Mouse (Mus musculus): Measurements from ENCODE around the gene Mecom. TPM values are rescaled to one million over a fixed set of nuclear protein-coding genes. Genes with fewer than 3 reads are reported as not detected.

Mecom gene
- polyA plus RNA-seq, 1 experiment = not detected

DNA sequence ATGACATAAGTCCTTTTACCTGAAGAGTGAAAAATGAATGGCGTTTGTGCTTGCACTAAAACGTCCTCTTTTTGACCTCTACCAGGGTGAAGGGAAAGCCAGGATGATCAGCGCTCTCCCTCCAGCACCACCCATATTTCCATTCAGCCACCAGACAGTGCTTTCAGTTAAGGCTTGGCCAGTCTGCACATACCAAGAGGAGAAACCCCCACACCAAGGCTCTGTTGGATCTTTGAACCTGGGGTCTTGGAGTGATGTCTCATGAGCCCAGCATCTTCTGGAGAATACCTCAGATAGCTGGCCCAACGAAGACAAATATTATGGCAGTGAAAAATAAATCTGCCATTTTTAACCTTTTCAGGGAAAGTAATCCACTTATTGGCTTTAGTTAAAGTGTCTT is 488.2 kb downstream of the Mecom start:
- H3K36me3 ChIP-seq (replicated peaks; ENCODE audit: low read length) = no peaks in the 10 kb centered on the region
- H3K9me3 ChIP-seq = no peaks in the 10 kb centered on the region
- TF ChIP-seq FLI1 (IDR thresholded peaks at IDR 0.05; ENCODE audit: low read length) (no peak), GATA1 (IDR thresholded peaks at IDR 0.05; ENCODE audit: borderline replicate concordance, low read length) (no peak)
- no peaks in the 10 kb centered on the region for H3K4me1 ChIP-seq
- H3K4me3 ChIP-seq (replicated peaks) = no peak overlapping the region
- H3K27me3 ChIP-seq (replicated peaks) = no peaks in the 10 kb centered on the region

DNA sequence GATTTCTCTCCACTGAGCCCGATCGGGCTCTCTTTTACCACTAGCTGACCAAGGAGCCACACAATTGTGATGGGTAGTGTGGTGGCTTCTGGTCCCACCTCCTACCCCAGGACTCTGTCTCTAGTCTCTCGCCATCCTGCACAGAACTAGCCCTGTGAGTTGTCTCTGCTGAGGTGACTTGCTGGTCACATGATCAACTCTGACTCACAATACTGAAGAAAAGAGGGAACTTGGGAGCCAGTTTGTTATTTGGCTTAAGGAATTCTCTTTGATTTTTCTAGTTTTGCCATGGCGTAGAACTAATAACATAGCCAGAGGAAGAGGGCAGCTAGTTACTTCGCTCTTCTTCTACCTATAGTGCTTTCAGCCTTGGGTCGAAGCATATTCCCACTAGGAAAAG is 496.5 kb downstream of the Mecom start:
- Histone ChIP-seq H3K9me3 (no peaks in the 10 kb centered on the region), H3K4me3 (replicated peaks) (no peak overlapping the region), H3K36me3 (replicated peaks; ENCODE audit: low read length) (no peaks in the 10 kb centered on the region), H3K27me3 (replicated peaks) (no peaks in the 10 kb centered on the region), H3K4me1 (peaks cover 9% of the 10 kb centered on the region)
- TF ChIP-seq FLI1 (IDR thresholded peaks at IDR 0.05; ENCODE audit: low read length) (no peak), GATA1 (IDR thresholded peaks at IDR 0.05; ENCODE audit: borderline replicate concordance, low read length) (no peak)

DNA sequence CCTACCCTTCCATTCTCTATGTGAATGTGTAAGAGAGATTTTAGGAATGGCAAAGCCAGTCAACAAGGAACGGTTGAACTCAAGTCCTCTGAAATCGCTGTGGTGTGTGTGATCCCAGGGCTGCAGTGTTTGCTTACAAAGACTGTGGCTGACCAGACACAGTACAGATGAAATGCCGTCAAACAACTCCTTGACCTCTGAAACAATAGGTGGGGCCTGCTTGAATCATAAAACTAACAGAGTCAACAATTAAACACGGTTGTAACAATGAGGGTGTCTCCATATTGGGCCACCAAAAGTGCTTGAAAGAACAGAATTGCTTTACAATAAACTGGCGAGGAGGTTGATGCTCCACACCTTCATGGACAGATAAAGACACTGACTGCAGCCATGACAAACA is 497.0 kb downstream of the Mecom start:
- Histone ChIP-seq H3K27me3 (replicated peaks) (no peaks in the 10 kb centered on the region), H3K4me1 (peaks cover 9% of the 10 kb centered on the region), H3K4me3 (replicated peaks) (no peak overlapping the region), H3K36me3 (replicated peaks; ENCODE audit: low read length) (no peaks in the 10 kb centered on the region), H3K9me3 (no peaks in the 10 kb centered on the region)
- TF ChIP-seq GATA1 (IDR thresholded peaks at IDR 0.05; ENCODE audit: borderline replicate concordance, low read length) (no peak), FLI1 (IDR thresholded peaks at IDR 0.05; ENCODE audit: low read length) (no peak)

DNA sequence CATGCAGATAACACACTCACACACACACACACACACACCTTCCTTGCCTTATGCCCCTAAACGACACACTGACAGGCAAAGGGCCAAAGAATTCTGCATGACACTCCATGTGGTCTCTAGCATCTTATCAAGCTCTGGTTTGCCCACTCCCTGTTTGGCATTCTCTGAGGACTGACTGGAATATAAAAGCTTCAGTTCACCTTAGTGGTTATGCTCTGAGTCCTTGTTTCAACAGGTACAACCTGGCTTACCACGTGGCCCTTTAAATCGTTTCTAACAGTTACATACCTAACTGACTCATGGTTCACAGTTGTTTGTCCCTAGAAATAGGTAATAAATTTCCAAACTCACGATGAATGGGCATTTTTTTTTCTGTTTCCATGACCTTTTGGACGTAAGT is 499.0 kb downstream of the Mecom start:
- H3K4me3 ChIP-seq (replicated peaks) = no peak overlapping the region
- H3K36me3 ChIP-seq (replicated peaks; ENCODE audit: low read length) = no peaks in the 10 kb centered on the region
- no peaks in the 10 kb centered on the region for H3K27me3 ChIP-seq (replicated peaks)
- peaks cover 9% of the 10 kb centered on the region for H3K4me1 ChIP-seq
- H3K9me3 ChIP-seq = no peaks in the 10 kb centered on the region
- TF ChIP-seq FLI1 (IDR thresholded peaks at IDR 0.05; ENCODE audit: low read length) (no peak), GATA1 (IDR thresholded peaks at IDR 0.05; ENCODE audit: borderline replicate concordance, low read length) (no peak)

DNA sequence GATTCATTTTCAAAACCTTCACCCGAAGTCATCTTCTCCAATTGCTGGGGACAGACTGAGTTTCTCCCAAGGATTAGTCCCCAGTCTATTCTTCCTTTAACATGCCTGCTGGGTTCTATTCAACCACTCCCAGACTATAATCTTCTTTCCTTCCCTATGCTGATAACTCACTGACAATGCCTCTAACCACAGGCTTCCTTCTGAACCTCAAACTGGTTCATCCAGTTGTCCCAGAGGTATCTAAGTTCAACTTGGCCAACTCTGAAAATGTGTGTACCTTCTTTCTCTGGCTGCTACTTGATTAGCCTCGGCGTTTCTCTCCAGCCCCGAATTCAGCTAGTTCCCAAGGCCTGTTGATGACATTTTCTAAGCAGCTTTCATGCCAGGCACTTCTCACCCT is 499.7 kb downstream of the Mecom start:
- TF ChIP-seq FLI1 (IDR thresholded peaks at IDR 0.05; ENCODE audit: low read length) = no peak
- no peak for TF ChIP-seq GATA1 (IDR thresholded peaks at IDR 0.05; ENCODE audit: borderline replicate concordance, low read length)
- Histone ChIP-seq H3K4me1 (peaks cover 9% of the 10 kb centered on the region), H3K9me3 (no peaks in the 10 kb centered on the region), H3K36me3 (replicated peaks; ENCODE audit: low read length) (no peaks in the 10 kb centered on the region), H3K27me3 (replicated peaks) (no peaks in the 10 kb centered on the region), H3K4me3 (replicated peaks) (no peak overlapping the region)

DNA sequence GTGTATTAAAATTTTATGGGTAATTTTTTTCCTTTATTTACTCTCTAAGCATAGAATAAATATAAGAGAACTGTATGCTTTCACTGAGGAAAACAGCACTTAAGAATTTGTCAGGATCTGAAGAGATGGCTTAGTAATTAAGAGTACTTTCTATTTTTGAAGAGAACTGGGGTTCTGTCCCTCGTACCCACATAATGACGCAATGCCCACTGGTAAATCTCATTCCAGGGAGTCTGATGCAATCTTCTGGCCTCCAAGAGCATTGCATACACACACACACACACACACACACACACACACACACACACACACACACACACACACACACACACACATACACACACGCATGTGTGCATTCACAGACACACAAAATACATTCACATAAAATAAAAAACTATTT is 504.3 kb downstream of the Mecom start:
- Histone ChIP-seq H3K27me3 (replicated peaks) (no peaks in the 10 kb centered on the region), H3K36me3 (replicated peaks; ENCODE audit: low read length) (no peaks in the 10 kb centered on the region), H3K4me1 (peaks cover 6% of the 10 kb centered on the region), H3K9me3 (0 out of 2 replicates have a peak, but pooled peaks cover 3% of the 10 kb centered on the region), H3K4me3 (replicated peaks) (no peak overlapping the region)
- no peak for TF ChIP-seq GATA1 (IDR thresholded peaks at IDR 0.05; ENCODE audit: borderline replicate concordance, low read length)
- TF ChIP-seq FLI1 (IDR thresholded peaks at IDR 0.05; ENCODE audit: low read length) = no peak

DNA sequence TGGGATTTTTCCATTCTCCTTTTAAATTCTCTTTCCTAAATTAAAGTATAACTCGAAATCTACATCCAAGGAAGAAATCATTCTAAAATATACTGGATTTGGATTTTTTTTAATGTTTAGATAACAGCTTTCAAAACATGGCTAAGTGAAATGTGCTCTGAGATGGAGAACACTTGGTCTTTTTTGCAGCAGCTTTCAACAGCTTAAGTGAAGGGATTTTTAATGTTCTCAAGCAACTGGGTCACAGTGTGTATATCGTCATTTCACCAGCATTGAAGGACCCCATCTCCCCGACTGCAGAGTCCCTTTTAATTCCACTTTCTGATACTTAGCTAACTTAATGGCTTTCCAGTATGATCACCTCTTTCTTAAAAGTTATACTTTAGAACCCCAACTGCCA is 509.3 kb downstream of the Mecom start:
- Histone ChIP-seq H3K4me3 (replicated peaks) (no peak overlapping the region), H3K4me1 (no peaks in the 10 kb centered on the region), H3K9me3 (0 out of 2 replicates have a peak, but pooled peaks cover 12% of the 10 kb centered on the region), H3K27me3 (replicated peaks) (no peaks in the 10 kb centered on the region), H3K36me3 (replicated peaks; ENCODE audit: low read length) (no peaks in the 10 kb centered on the region)
- TF ChIP-seq GATA1 (IDR thresholded peaks at IDR 0.05; ENCODE audit: borderline replicate concordance, low read length) (no peak), FLI1 (IDR thresholded peaks at IDR 0.05; ENCODE audit: low read length) (no peak)

DNA sequence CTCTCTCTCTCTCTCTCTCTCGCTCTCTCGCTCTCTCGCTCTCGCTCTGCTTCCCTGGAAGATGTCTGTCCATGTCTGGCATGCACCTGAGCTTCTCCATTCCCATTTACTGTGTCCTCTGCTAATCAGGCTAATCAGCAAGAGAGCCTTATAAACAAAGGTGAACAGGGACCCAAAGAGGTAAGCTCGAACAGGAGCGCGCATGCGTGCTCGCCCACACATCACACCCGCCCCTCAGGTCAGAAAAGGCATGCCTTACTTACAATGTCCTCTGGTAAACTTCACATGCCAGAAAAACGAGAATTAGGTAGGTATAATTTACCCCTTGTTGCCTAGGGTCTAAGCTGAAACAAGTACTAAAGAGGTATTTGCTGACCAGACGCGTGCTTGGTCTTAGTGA is 527.8 kb downstream of the Mecom start:
- no peaks in the 10 kb centered on the region for H3K9me3 ChIP-seq
- no peak for TF ChIP-seq FLI1 (IDR thresholded peaks at IDR 0.05; ENCODE audit: low read length)
- no peak for TF ChIP-seq GATA1 (IDR thresholded peaks at IDR 0.05; ENCODE audit: borderline replicate concordance, low read length)
- H3K4me1 ChIP-seq = no peaks in the 10 kb centered on the region; the same call in 1 of the 2 replicates
- H3K4me3 ChIP-seq (replicated peaks) = no peak overlapping the region
- no peaks in the 10 kb centered on the region for H3K27me3 ChIP-seq (replicated peaks)
- no peaks in the 10 kb centered on the region for H3K36me3 ChIP-seq (replicated peaks; ENCODE audit: low read length)

DNA sequence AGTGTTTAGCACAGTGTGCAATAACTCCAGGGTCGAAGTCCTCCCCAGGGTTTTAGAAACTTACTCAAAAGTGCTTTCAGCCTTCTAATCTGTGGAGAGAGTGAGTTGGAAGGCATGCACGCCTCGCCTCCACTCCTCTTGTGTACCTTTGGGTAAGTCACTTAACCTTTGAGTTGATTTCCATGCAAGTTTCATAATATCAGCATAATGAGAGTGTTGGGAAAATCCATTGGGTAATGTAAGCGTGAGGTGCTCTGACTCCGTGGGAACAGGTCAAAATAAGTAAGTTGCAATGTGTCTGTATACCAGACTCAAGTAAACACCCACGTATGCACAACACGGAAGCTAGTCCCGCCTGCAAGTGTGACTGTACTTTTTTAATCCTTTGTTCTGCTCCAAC is 528.4 kb downstream of the Mecom start:
- Histone ChIP-seq H3K27me3 (replicated peaks) (no peaks in the 10 kb centered on the region), H3K9me3 (no peaks in the 10 kb centered on the region), H3K4me1 (no peaks in the 10 kb centered on the region; the same call in 1 of the 2 replicates), H3K4me3 (replicated peaks) (no peak overlapping the region), H3K36me3 (replicated peaks; ENCODE audit: low read length) (no peaks in the 10 kb centered on the region)
- TF ChIP-seq GATA1 (IDR thresholded peaks at IDR 0.05; ENCODE audit: borderline replicate concordance, low read length) = no peak
- TF ChIP-seq FLI1 (IDR thresholded peaks at IDR 0.05; ENCODE audit: low read length) = no peak

DNA sequence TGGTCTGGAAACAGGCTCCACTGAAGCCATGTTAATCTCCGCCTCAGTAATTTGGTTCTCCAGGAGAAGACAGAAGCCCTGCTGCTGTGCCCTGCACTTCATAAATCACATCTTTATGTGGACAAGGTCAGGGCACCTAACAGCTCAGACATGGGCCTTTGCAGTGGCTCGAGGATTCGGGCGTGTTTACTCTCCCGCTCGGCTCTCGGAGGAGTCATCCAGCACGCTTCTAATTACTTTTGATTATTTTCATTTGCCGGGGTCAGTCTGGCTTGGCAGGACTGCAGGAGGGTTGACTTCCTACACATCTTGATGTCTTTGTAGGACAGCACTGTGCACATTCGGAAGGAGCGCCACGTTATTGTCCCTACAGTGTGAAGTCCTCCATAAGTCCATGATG is 529.6 kb downstream of the Mecom start:
- Histone ChIP-seq H3K27me3 (replicated peaks) (peaks cover under 1% of the 10 kb centered on the region), H3K4me1 (no peaks in the 10 kb centered on the region; the same call in none of the 2 replicates), H3K36me3 (replicated peaks; ENCODE audit: low read length) (no peaks in the 10 kb centered on the region), H3K9me3 (no peaks in the 10 kb centered on the region), H3K4me3 (replicated peaks) (no peak overlapping the region)
- TF ChIP-seq FLI1 (IDR thresholded peaks at IDR 0.05; ENCODE audit: low read length) (no peak), GATA1 (IDR thresholded peaks at IDR 0.05; ENCODE audit: borderline replicate concordance, low read length) (no peak)

DNA sequence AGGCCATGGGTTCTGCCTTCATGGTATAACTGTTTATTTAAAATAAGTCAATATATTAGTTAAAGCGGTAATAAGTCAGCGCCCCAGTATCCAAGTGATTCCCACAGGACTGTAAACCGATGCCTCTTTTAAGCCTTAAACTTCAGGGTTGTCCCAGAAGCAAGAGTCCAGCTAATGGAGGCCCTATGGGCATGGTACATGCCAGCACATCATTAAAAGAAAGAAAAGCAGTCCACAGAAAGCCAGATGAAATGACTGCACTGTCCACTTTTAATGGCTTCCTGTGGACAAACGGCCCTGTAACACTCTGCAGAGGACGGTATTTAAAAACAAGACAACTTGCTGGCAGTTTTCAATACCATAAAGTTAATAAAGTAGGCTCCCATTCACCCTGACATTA is 531.0 kb downstream of the Mecom start:
- no peak overlapping the region for H3K4me3 ChIP-seq (replicated peaks)
- no peaks in the 10 kb centered on the region for H3K9me3 ChIP-seq
- no peaks in the 10 kb centered on the region for H3K36me3 ChIP-seq (replicated peaks; ENCODE audit: low read length)
- H3K27me3 ChIP-seq (replicated peaks) = peaks cover 13% of the 10 kb centered on the region
- no peak for TF ChIP-seq GATA1 (IDR thresholded peaks at IDR 0.05; ENCODE audit: borderline replicate concordance, low read length)
- no peak for TF ChIP-seq FLI1 (IDR thresholded peaks at IDR 0.05; ENCODE audit: low read length)
- peaks cover 13% of the 10 kb centered on the region for H3K4me1 ChIP-seq
